Mouse (Mus musculus) CH12.LX (cell line): ENCODE measurements around the gene Rpl9-ps6. TPM values are rescaled to one million over a fixed set of nuclear protein-coding genes. Genes with fewer than 3 reads are reported as not detected.

Experiments
- DNase-seq: peaks from one replicate; pipeline ENCODE4 v3.0.0-alpha.2; 2013; ENCODE audit errors: extremely low read depth
- H3K27ac ChIP-seq: 2 replicates; pipeline ENCODE4 v1.5.1; 2012; ENCODE audit warnings: low read depth, mild to moderate bottlenecking, control low read depth, moderate library complexity; ENCODE audit not compliant: insufficient read depth
- H3K27me3 ChIP-seq: replicated peaks from 2 replicates; pipeline ENCODE3; 2012; ENCODE audit warnings: inconsistent platforms
- H3K36me3 ChIP-seq, 2 experiments: replicated peaks in 1 of 2; 2 replicates each; pipeline versions ENCODE3 to v1.6.1; 2012; ENCODE audit warnings: inconsistent platforms in 1 of 2, low read length in 1 of 2, mild to moderate bottlenecking in 1 of 2, mixed read lengths in 1 of 2, moderate library complexity in 1 of 2; ENCODE audit not compliant: control insufficient read depth in 1 of 2, insufficient read depth in 1 of 2
- H3K4me1 ChIP-seq, 2 experiments: 2 replicates each; pipeline ENCODE4 v1.6.1; 2012; ENCODE audit warnings: inconsistent platforms in 1 of 2, moderate library complexity in 1 of 2; ENCODE audit not compliant: insufficient read depth in 2 of 2, control insufficient read depth in 1 of 2
- H3K4me2 ChIP-seq: 2 replicates; pipeline ENCODE4 v1.6.1; 2012; ENCODE audit warnings: low read depth, mild to moderate bottlenecking, control low read depth; ENCODE audit not compliant: poor library complexity, insufficient read depth, severe bottlenecking
- H3K4me3 ChIP-seq, 3 experiments: fragments of 150-350 bp in 1 of 3; sonication (generic) in 1 of 3; replicated peaks in 1 of 3; 2 replicates each; pipeline versions ENCODE3 to v1.5.1; 2011 to 2012; ENCODE audit warnings: low read depth in 2 of 3, low read length in 2 of 3, mild to moderate bottlenecking in 2 of 3, moderate library complexity in 2 of 3, control low read depth in 1 of 3, improper control_type of control experiment in 1 of 3, inconsistent platforms in 1 of 3, mixed read lengths in 1 of 3; ENCODE audit not compliant: poor library complexity in 1 of 3
- H3K79me2 ChIP-seq: replicated peaks from 2 replicates; pipeline ENCODE4 v1.6.1; 2012; ENCODE audit warnings: mild to moderate bottlenecking, moderate library complexity; ENCODE audit not compliant: control insufficient read depth, poor library complexity, insufficient read depth, severe bottlenecking; ENCODE audit errors: extremely low read depth
- H3K9ac ChIP-seq: 2 replicates; pipeline ENCODE4 v1.6.1; 2012; ENCODE audit warnings: low read depth, mild to moderate bottlenecking, control low read depth, moderate library complexity; ENCODE audit not compliant: insufficient read depth
- H3K9me3 ChIP-seq: replicated peaks from 2 replicates; pipeline ENCODE3; 2012; ENCODE audit warnings: low read length, inconsistent platforms, mixed read lengths
- BHLHE40 ChIP-seq: IDR thresholded peaks from 2 replicates; pipeline ENCODE4 v1.6.1; 2011; ENCODE audit warnings: mild to moderate bottlenecking, low read depth, low read length, improper control_type of control experiment
- CHD1 ChIP-seq: IDR thresholded peaks from 2 replicates; pipeline ENCODE4 v1.6.1; 2012; ENCODE audit warnings: low read depth, low read length, improper control_type of control experiment, inconsistent platforms
- CHD2 ChIP-seq: IDR thresholded peaks from 2 replicates; pipeline ENCODE4 v1.6.1; 2011; ENCODE audit warnings: low read length, improper control_type of control experiment
- CTCF ChIP-seq, 2 experiments: IDR thresholded peaks in 1 of 2; conservative IDR thresholded peaks in 1 of 2; 2 replicates each; pipeline ENCODE4 v1.5.1; 2011 to 2012; ENCODE audit warnings: low read depth in 2 of 2, low read length in 2 of 2, improper control_type of control experiment in 1 of 2, inconsistent platforms in 1 of 2, mild to moderate bottlenecking in 1 of 2, moderate library complexity in 1 of 2
- E2F4 ChIP-seq: IDR thresholded peaks from 2 replicates; pipeline ENCODE4 v1.6.1; 2011; ENCODE audit warnings: low read depth, low read length, improper control_type of control experiment; ENCODE audit not compliant: insufficient replicate concordance
- ELF1 ChIP-seq: IDR thresholded peaks from 2 replicates; pipeline ENCODE4 v1.6.1; 2014; ENCODE audit warnings: low read depth, mild to moderate bottlenecking, inconsistent platforms, low read length, improper control_type of control experiment
- EP300 ChIP-seq: IDR thresholded peaks from 2 replicates; pipeline ENCODE4 v1.6.1; 2011; ENCODE audit warnings: low read length, improper control_type of control experiment
- ETS1 ChIP-seq: conservative IDR thresholded peaks from 2 replicates; pipeline ENCODE4 v1.6.1; 2012; ENCODE audit warnings: low read depth, mild to moderate bottlenecking, inconsistent platforms, low read length, improper control_type of control experiment, moderate library complexity
- GABPA ChIP-seq: IDR thresholded peaks from 2 replicates; pipeline ENCODE4 v1.6.1; 2012; ENCODE audit warnings: low read depth, low read length, improper control_type of control experiment, inconsistent platforms; ENCODE audit not compliant: insufficient replicate concordance
- HCFC1 ChIP-seq: IDR thresholded peaks from 2 replicates; pipeline ENCODE4 v1.6.1; 2012; ENCODE audit warnings: low read depth, mild to moderate bottlenecking, inconsistent platforms, low read length, improper control_type of control experiment
- IRF4 ChIP-seq: IDR thresholded peaks from 2 replicates; pipeline ENCODE4 v1.6.1; 2014; ENCODE audit warnings: low read depth, mild to moderate bottlenecking, inconsistent platforms, low read length, improper control_type of control experiment
- JUN ChIP-seq: IDR thresholded peaks from 2 replicates; pipeline ENCODE4 v1.6.1; 2011; ENCODE audit warnings: low read depth, mild to moderate bottlenecking, low read length, improper control_type of control experiment, moderate library complexity; ENCODE audit not compliant: insufficient read depth
- JUND ChIP-seq: conservative IDR thresholded peaks from 2 replicates; pipeline ENCODE4 v1.6.1; 2011; ENCODE audit warnings: low read depth, low read length, improper control_type of control experiment
- KAT2A ChIP-seq: IDR thresholded peaks from 2 replicates; pipeline ENCODE4 v1.6.1; 2012; ENCODE audit warnings: low read length, improper control_type of control experiment, inconsistent platforms; ENCODE audit not compliant: insufficient replicate concordance
- MAFK ChIP-seq: IDR thresholded peaks from 2 replicates; pipeline ENCODE4 v1.6.1; 2011; ENCODE audit warnings: low read length, improper control_type of control experiment; ENCODE audit not compliant: insufficient replicate concordance
- MAX ChIP-seq: IDR thresholded peaks from 2 replicates; pipeline ENCODE4 v1.6.1; 2011; ENCODE audit warnings: low read length, improper control_type of control experiment
- MAZ ChIP-seq: IDR thresholded peaks from 2 replicates; pipeline ENCODE4 v1.6.1; 2012; ENCODE audit warnings: low read depth, mild to moderate bottlenecking, inconsistent platforms, low read length, improper control_type of control experiment, moderate library complexity
- MEF2A ChIP-seq: IDR thresholded peaks from 2 replicates; pipeline ENCODE4 v1.6.1; 2014; ENCODE audit warnings: low read depth, mild to moderate bottlenecking, inconsistent platforms, low read length, improper control_type of control experiment, borderline replicate concordance
- MXI1 ChIP-seq: IDR thresholded peaks from 2 replicates; pipeline ENCODE4 v1.6.1; 2011; ENCODE audit warnings: mild to moderate bottlenecking, low read depth, low read length, improper control_type of control experiment
- MYC ChIP-seq: IDR thresholded peaks from 2 replicates; pipeline ENCODE4 v1.6.1; 2011; ENCODE audit warnings: low read depth, mild to moderate bottlenecking, improper control_type of control experiment, low read length
- NRF1 ChIP-seq: IDR thresholded peaks from 2 replicates; pipeline ENCODE4 v1.6.1; 2014; ENCODE audit warnings: low read depth, mild to moderate bottlenecking, inconsistent platforms, low read length, improper control_type of control experiment, moderate library complexity
- RAD21 ChIP-seq: IDR thresholded peaks from 2 replicates; pipeline ENCODE4 v1.6.1; 2011; ENCODE audit warnings: low read depth, mild to moderate bottlenecking, low read length, improper control_type of control experiment, moderate library complexity
- RCOR1 ChIP-seq: conservative IDR thresholded peaks from 2 replicates; pipeline ENCODE4 v1.6.1; 2012; ENCODE audit warnings: low read depth, mild to moderate bottlenecking, inconsistent platforms, low read length, improper control_type of control experiment
- SIN3A ChIP-seq: IDR thresholded peaks from 2 replicates; pipeline ENCODE4 v1.6.1; 2012; ENCODE audit warnings: low read length, improper control_type of control experiment, inconsistent platforms
- TBP ChIP-seq: conservative IDR thresholded peaks from 2 replicates; pipeline ENCODE4 v1.6.1; 2011; ENCODE audit warnings: low read depth, low read length, improper control_type of control experiment
- TCF12 ChIP-seq: IDR thresholded peaks from 2 replicates; pipeline ENCODE4 v1.6.1; 2014; ENCODE audit warnings: low read depth, mild to moderate bottlenecking, inconsistent platforms, low read length, improper control_type of control experiment
- UBTF ChIP-seq: IDR thresholded peaks from 2 replicates; pipeline ENCODE4 v1.6.1; 2012; ENCODE audit warnings: low read depth, mild to moderate bottlenecking, inconsistent platforms, low read length, improper control_type of control experiment, moderate library complexity
- USF1 ChIP-seq: IDR thresholded peaks from 2 replicates; pipeline ENCODE4 v1.6.1; 2014; ENCODE audit warnings: low read depth, mild to moderate bottlenecking, inconsistent platforms, low read length, improper control_type of control experiment
- USF2 ChIP-seq: conservative IDR thresholded peaks from 2 replicates; pipeline ENCODE4 v1.6.1; 2011; ENCODE audit warnings: low read depth, low read length, improper control_type of control experiment
- ZC3H11A ChIP-seq: IDR thresholded peaks from 2 replicates; pipeline ENCODE4 v1.6.1; 2012; ENCODE audit warnings: low read depth, mild to moderate bottlenecking, inconsistent platforms, low read length, improper control_type of control experiment
- ZKSCAN1 ChIP-seq: IDR thresholded peaks from 2 replicates; pipeline ENCODE4 v1.6.1; 2012; ENCODE audit warnings: low read depth, inconsistent platforms, low read length, improper control_type of control experiment, borderline replicate concordance
- ZMIZ1 ChIP-seq: IDR thresholded peaks from 2 replicates; pipeline ENCODE4 v1.6.1; 2012; ENCODE audit warnings: low read depth, mild to moderate bottlenecking, inconsistent platforms, low read length, improper control_type of control experiment
- dilution Hi-C: fragments of 300-500 bp; cut with MboI; formaldehyde crosslinking; loops from 2 replicates; pipeline ENCODE4 v1.14.3; 2020; ENCODE audit warnings: low sequenced_read_pairs; ENCODE audit not compliant: extremely low pct_unique_long_range_greater_than_20kb, extremely low pct_ligation_motif_present
- in situ Hi-C: fragments of 300-500 bp; cut with MboI; formaldehyde crosslinking; loops from 3 replicates; pipeline ENCODE4 v1.14.3; 2019; ENCODE audit warnings: low sequenced_read_pairs, low pct_ligation_motif_present, low pct_unique_long_range_greater_than_20kb, mixed read lengths
- polyA plus RNA-seq: library from polyadenylated mRNA; unstranded; fragments of >175 nt; gene quantifications from 2 replicates; pipeline ENCODE4 v1.2.1, GENCODE M21; 2012; ENCODE audit warnings: low read depth; ENCODE audit not compliant: insufficient read length
- total RNA-seq, 2 experiments: library from RNA; depleted of rRNA; stranded (reverse); fragments of 300-350 nt in 1 of 2; fragments of >200 nt in 1 of 2; gene quantifications; 2 replicates each; pipeline ENCODE4 v1.2.3; 2012 to 2014

The Rpl9-ps6 gene
- total and polyA plus RNA-seq, 3 experiments, result 145 to 843 (median 149) TPM

DNA sequence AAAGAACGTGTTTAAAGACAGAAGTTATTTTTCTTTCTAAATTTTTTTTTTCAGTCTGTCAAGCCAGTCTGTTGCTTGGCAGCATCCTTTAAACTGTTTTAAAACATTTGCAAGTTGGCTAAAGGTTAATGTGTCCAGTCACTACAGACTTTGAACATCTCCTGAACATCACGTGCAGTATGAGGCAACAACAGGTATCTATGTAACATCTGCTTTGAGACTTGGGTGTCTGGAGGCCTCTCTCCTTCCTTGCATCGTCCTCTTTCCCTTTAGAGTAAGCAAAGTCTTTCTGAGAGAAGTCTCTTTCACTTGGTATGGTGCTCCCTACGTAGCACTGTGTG, 10.3 kb upstream of the Rpl9-ps6 start:
- dilution Hi-C loops, result no loop called here
- no peak for DNase-seq
- TF ChIP-seq CTCF (conservative IDR thresholded peaks at IDR 0.05 in 1 of 2, IDR thresholded peaks at IDR 0.05 in 1 of 2; ENCODE audit: low read depth in 2 of 2, low read length in 2 of 2) (no peak), BHLHE40 (no peak), HCFC1 (no peak), TCF12 (no peak), UBTF (no peak), SIN3A (no peak), NRF1 (no peak), E2F4 (no peak), MAX (no peak), ZC3H11A (no peak), MEF2A (no peak), MAZ (no peak), ZMIZ1 (no peak), RAD21 (no peak), JUND (no peak), KAT2A (no peak), TBP (no peak), ELF1 (no peak), MAFK (no peak)
- no peaks in the 10 kb centered on the region for H3K27me3 ChIP-seq
- no peaks in the 10 kb centered on the region for H3K4me1 ChIP-seq
- no peaks in the 10 kb centered on the region for H3K79me2 ChIP-seq
- H3K9me3 ChIP-seq, result peaks cover 3% of the 10 kb centered on the region
- no peak overlapping the region for H3K27ac ChIP-seq
- no peak overlapping the region for H3K4me2 ChIP-seq
- H3K36me3 ChIP-seq, result no peaks in the 10 kb centered on the region
- H3K9ac ChIP-seq, result no peak overlapping the region
- in situ Hi-C loops, result no loop called here
- no peak overlapping the region for H3K4me3 ChIP-seq

DNA sequence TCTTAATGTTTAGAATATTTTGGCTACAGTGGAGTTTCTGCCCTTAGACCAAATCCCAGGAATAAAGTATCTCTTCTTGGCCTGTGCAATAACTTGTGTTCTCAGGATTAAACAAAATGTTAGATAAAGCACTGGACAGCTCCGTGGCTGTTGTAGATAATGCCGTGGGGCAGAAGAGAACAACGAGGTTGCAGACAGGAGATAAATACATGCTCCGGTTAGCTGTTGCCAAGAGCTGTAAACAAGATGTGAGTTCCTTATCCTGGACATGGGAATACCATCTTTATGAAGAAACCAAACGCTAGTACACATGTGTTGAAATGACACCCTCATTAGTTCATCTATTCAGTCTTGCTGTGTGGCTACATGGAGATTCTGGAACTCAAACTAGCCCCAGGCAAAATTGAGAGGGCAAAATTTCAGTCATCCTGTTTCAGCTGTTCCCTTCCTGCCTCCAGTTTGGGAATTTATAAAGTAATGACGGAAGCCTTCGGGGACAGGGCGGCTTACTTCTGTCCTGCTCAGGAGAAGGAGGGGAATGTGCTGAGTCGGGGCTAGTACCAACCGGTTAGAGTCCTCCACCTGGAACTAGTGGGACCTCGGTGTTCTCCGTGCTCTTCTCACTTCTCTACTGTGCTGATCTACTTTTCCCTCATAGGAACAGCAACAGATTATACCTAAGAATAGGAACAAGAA, 9.8 kb upstream of the Rpl9-ps6 start:
- TF ChIP-seq IRF4 (no peak), MYC (no peak), GABPA (no peak), ZKSCAN1 (no peak), CHD2 (no peak), ETS1 (no peak), USF1 (no peak), KAT2A (no peak), CHD1 (no peak), EP300 (no peak), USF2 (no peak), TCF12 (no peak), JUN (no peak), TBP (no peak), ELF1 (no peak), RCOR1 (no peak), UBTF (no peak), NRF1 (no peak), MXI1 (no peak)
- Histone ChIP-seq H3K4me2 (no peak overlapping the region), H3K27me3 (no peaks in the 10 kb centered on the region), H3K79me2 (no peaks in the 10 kb centered on the region), H3K36me3 (no peaks in the 10 kb centered on the region), H3K4me3 (no peak overlapping the region), H3K9me3 (peaks cover 3% of the 10 kb centered on the region), H3K27ac (no peak overlapping the region), H3K4me1 (no peaks in the 10 kb centered on the region), H3K9ac (no peak overlapping the region)
- no peak for DNase-seq
- dilution Hi-C loops, result no loop called here
- in situ Hi-C loops, result no loop called here
